Mouse (Mus musculus) lung, adult 2 months (tissue): ENCODE results near the gene Myl4.

ENCODE experiments used
- CTCF ChIP-seq: fragments of 200-500 bp; IDR thresholded peaks from 2 replicates; pipeline ENCODE4 v1.5.1; 2011; ENCODE audit warnings: mild to moderate bottlenecking, low read length, control low read depth; ENCODE audit not compliant: insufficient read depth
- POLR2A ChIP-seq: fragments of 200-500 bp; IDR thresholded peaks from 2 replicates; pipeline ENCODE4 v1.6.1; 2011; ENCODE audit warnings: low read depth, mild to moderate bottlenecking, control low read depth, low read length, borderline replicate concordance; ENCODE audit errors: extremely low read depth

GRCm38 (mm10) chr11:104568326-104568725 lies 17.9 kb downstream of the Myl4 start:
- TF ChIP-seq CTCF (no peak), POLR2A (no peak)
